Mouse (Mus musculus) ES-CJ7 (cell line): ENCODE results near the gene Rere.

Source experiments
- DNase-seq: peaks from one replicate; pipeline ENCODE4 v3.0.0; 2011; ENCODE audit warnings: low read depth, low spot score

The Rere gene

GRCm38 (mm10) chr4:150346651-150347386 lies 65.4 kb downstream of the Rere start:
- peak; percentile 24 for DNase-seq

GRCm38 (mm10) chr4:150347387-150347672 lies 65.9 kb downstream of the Rere start:
- no peak for DNase-seq

- DNase-seq: no peak
Measured at GRCm38 (mm10) chr4:150349680-150350101, 68.2 kb downstream of the Rere start.

DNA sequence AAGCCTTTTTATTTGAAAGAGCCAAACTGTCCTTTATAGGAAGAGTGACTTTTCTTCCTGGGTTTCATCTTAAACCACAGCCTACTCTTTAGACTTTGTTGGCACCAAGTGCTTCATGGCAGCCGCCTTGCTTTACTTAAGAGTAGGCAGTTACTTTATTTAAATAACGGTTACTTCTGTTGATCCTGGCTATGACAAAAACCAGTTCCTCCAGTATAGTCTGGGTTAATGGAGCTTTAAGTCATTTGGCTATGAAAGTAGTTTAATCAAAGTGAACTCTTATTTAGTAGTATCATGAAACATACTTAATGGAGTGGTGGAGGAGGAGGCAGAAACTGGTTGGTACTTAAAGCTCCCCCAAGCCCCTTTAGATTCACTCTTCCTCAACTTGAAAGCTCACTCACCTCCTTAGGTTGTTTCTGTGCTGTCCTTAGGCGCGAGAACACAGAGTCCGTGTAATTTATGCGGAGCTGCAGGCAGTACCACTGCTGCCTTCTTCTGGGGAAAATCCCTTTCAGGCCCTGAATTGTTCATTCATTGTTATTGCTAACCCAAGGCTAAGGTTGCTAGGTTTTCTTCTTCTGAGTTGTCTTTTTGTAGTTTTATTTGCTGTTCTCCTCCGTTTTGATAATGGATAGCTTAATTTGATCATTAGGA lies 70.1 kb downstream of the Rere start:
- no peak for DNase-seq

DNA sequence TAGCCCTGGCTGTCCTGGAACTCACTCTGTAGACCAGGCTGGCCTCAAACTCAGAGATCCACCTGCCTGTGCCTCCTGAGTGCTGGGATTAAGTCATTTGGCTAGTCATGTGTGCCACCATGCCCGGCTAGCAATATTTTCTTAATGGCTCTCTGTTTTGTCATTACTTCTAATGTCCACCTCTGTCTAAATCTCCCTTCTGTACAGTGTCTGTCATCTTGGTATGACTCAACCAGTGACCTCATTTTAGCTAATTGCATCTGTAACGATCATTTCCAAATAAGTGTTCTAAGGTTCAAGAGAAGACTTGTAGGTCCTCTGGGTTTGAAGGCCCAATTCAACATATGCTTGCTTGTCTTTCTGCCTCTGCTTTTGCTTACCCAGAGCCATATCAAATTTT lies 71.3 kb downstream of the Rere start:
- DNase-seq: no peak

- DNase-seq: no peak
Measured at GRCm38 (mm10) chr4:150353376-150353900, 72.0 kb downstream of the Rere start.

GRCm38 (mm10) chr4:150355801-150356200 lies 74.4 kb downstream of the Rere start:
- DNase-seq: no peak

DNA sequence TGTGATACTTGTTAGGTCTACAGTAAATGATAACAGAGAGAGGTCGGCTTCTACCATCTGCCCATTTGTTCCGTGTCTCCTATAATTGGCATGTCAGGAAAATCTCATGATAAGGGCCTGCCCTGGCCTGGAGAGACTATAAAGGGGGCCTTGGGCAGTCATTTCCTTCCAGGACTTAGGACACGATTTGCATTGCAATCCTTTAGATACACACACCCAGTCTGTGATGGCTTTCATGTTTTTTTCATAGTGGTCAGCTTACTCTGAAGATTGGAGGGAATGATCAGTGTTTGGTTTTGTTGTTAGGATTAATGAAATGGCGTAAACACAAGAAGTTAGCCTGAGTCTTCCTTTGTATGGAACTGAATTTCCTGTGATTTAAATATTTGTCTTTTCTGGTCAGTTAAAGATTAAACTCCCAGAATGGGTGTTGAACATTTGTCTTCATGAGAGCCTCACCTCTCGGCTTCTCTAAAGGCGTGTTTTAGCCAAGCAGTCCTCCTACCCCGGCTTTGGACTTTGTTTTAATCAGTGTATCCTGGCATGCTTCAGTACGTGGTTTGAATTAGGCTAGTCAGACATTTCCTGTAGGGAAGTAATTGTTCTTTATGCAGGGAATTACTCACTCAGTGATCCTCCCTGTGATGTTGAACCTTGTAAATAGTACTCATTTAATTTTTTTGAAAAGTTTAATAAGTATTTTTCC lies 80.7 kb downstream of the Rere start:
- DNase-seq: no peak

DNA sequence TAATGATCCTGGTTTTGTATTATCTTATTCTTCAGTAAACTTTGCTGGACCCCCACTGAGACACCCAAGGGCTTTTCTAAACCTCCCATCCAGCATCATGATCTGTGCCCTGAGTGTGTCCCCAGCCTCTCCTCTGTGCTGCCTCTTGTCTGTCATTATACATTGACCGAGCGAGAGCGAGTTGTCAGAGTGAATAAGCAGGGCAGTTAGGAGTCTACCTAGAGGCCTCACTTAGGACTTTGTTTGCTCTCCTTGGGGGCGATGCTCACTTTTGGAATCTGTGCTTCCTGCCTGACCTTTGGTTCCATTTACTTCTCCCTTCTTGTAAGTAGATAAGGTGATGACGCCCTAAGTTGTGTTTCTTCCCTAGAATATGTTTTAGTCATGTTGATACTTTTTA lies 81.4 kb downstream of the Rere start:
- no peak for DNase-seq

- no peak for DNase-seq
Measured at GRCm38 (mm10) chr4:150364786-150365185, 83.3 kb downstream of the Rere start.

DNA sequence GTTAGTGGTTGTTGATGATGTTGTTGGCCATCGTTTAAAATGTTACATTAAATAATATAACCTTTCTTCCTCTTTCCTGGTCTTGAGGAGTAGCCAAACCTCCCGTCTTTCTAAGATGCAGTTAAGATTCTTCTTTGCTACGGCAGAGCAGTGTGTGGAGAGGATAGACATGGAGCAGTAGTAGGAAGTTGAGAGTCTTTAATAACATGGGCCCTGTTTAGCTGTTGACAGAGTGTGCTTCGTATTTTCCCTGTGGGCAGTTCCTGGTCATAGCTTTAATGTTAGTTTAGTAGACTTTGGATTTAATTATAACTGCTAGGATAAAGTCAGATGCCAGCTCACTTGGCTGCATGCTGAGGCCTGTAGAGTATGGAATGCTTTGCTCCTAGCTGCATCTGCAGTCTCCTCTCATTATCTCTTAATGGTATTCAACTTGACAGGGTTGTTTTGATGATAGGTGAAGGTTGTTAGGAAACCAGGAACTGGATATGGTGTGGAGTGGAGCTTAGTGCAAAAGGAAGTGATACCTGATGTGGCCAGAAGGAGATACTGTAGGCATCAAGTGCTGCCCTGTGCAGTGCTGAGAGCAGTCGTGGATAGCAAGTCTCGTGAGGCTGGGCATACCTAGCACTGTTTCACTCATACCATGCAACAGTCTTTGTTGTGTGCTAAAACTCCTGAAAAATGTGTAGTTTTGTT lies 85.2 kb downstream of the Rere start:
- peak; percentile 67 for DNase-seq

GRCm38 (mm10) chr4:150371580-150372380 lies 90.3 kb downstream of the Rere start:
- DNase-seq: peak; percentile 58

DNA sequence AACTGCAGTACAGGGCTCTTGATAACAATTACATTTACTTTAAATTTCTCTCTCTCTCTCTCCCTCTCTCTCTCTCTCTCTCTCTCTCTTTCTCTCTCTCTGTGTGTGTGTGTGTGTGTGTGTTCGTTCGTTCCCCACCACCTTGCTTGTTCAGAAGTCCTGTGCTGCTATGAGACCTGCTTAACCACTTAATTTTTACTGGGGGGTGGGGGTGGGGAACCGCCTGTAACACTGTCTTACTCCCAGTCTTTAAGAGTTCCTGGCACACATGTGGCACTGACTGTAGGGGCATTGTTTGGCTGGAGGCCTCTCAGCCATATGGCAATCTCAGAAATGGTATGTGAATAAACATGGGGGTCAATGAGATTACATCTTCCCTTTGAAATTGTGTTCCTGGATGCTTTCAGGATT lies 91.2 kb downstream of the Rere start:
- DNase-seq: no peak

DNA sequence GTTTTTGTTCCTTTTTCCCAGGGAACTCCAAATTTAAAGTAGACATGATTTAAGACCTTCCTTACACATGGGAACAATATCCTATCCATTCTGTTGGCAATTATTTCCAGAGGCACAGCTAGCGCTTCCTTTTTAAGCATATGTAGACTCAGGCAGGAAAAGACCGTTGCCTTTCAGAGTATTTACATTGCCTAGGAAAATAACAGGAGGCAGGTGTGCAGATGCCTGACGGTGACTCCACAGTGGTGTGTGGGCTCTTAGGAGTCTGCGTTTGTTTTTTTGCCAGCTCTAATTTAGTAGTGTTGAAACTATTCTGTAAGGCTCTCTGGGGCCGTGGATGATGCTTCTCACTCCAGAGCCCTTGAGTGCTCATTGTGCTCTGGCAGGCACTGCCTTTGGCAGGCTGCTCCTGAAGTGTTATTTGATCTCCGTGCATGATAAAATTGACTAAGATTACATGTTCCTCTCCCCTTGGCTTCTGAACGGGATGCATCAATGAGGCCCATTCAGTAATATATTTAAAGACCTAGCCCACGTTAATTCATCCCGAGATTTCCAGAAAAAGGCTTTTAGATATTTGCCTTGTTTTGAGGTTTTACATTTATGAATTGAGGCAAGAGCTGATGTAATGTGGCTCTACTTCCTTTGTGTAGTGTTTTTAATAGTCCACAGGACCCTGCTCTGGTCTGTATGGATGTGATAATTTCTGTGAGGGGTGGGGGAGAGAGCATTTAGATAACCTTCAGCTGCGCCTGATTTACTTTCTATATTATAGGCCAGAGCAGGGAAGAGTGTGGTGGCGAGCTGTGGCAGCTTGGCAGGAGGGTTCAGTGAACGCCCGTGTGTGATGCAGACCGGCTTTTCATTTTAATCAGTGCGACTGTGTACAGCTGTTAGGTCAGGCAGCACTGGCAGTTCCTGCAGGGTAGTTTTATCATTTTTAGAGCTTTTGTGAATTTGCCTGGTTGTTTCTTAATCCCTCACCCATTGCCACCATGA lies 92.0 kb downstream of the Rere start:
- DNase-seq: no peak

GRCm38 (mm10) chr4:150374651-150375447 lies 93.4 kb downstream of the Rere start:
- DNase-seq: no peak

- no peak for DNase-seq
Measured at GRCm38 (mm10) chr4:150375448-150375935, 94.0 kb downstream of the Rere start.

GRCm38 (mm10) chr4:150379313-150379712 lies 97.9 kb downstream of the Rere start:
- no peak for DNase-seq

DNA sequence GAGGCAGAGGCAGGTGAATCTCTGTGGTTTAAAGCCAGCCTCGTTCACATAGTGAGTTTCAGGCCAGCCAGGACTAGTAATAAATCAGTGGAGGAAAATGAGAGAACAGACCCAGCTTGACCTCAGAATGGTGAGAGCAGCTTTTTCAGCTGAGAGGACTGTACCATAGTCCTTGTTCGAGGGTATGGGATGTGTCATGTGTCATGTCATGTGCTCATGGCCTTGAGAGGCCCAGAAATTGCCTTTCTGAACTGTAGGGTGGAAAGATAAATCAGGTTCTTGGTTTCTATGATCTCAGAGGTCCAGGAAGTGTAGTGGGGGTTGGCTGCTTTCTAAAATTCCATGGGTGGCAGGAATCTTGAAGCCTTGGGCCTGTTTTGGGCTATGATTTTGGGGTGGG lies 98.3 kb downstream of the Rere start:
- DNase-seq: no peak

- no peak for DNase-seq
Measured at GRCm38 (mm10) chr4:150380273-150380672, 98.8 kb downstream of the Rere start.
